ENCODE assay signal across 7 mouse cellular contexts in genomic region chr1:171037861-171038721, GRCm38 (mm10). TPM values are rescaled to one million over a fixed set of nuclear protein-coding genes. Genes with fewer than 3 reads are reported as not detected.
DNase-seq lines count a peak whose midpoint lies in the region; ATAC-seq and TF ChIP-seq lines count a peak whose summit lies in the region.

No protein-coding gene starts in this region.

- H3K4me1 ChIP-seq in embryonic facial prominence, embryonic 10.5 days, result peaks cover 22% of the 10 kb centered on the region
- H3K4me1 ChIP-seq in intestine, postnatal 0 days (replicated peaks; ENCODE audit: control insufficient read depth, insufficient read depth, low read length), result no peaks in the 10 kb centered on the region; the same call in 1 of the 2 replicates
- H3K4me1 ChIP-seq in midbrain, embryonic 11.5 days (ENCODE audit: control insufficient read depth, insufficient read depth, low read length), result peaks cover 7% of the 10 kb centered on the region; the same call in 1 of the 2 replicates

- no peaks in the 10 kb centered on the region for H3K9me3 ChIP-seq in embryonic facial prominence, embryonic 10.5 days
- H3K9me3 ChIP-seq in intestine, postnatal 0 days (ENCODE audit: control insufficient read depth), result no peaks in the 10 kb centered on the region
- no peaks in the 10 kb centered on the region for H3K9me3 ChIP-seq in midbrain, embryonic 11.5 days (ENCODE audit: control insufficient read depth, low read length)

- peak; percentile 89 for DNase-seq in adrenal gland, postnatal 10 days
- peak; percentile 91 for DNase-seq in embryonic facial prominence, embryonic 10.5 days (ENCODE audit: low spot score)
- DNase-seq in left cerebral cortex, postnatal 4 days, result peak; percentile 78
- peak; percentile 99 for DNase-seq in midbrain, embryonic 11.5 days (ENCODE audit: low spot score, missing footprints)
- peak; percentile 83 for DNase-seq in right cerebral cortex, postnatal 4 days

- no peak for TF ChIP-seq CTCF in intestine, postnatal 0 days (IDR thresholded peaks at IDR 0.05; ENCODE audit: low read depth)

- WGBS in embryonic facial prominence, embryonic 10.5 days, result under 1% methylated on average over 47 of the region's 47 CpGs
- WGBS in intestine, postnatal 0 days, result under 1% methylated on average over 47 of the region's 47 CpGs
- 1% methylated on average over 47 of the region's 47 CpGs for WGBS in midbrain, embryonic 11.5 days

- peak overlapping the region; percentile 89 for H3K4me3 ChIP-seq in embryonic facial prominence, embryonic 10.5 days
- H3K4me3 ChIP-seq in intestine, postnatal 0 days (ENCODE audit: low read depth, low read length), result peak overlapping the region; percentile 96
- peak overlapping the region; percentile 49 for H3K4me3 ChIP-seq in midbrain, embryonic 11.5 days (ENCODE audit: low read depth, low read length)

- H3K27me3 ChIP-seq in embryonic facial prominence, embryonic 10.5 days (replicated peaks; ENCODE audit: low read depth, poor library complexity, severe bottlenecking), result peaks cover 30% of the 10 kb centered on the region
- H3K27me3 ChIP-seq in intestine, postnatal 0 days (replicated peaks; ENCODE audit: control insufficient read depth, insufficient read depth, low read length), result no peaks in the 10 kb centered on the region
- H3K27me3 ChIP-seq in midbrain, embryonic 11.5 days (ENCODE audit: control insufficient read depth, insufficient read depth, low read length), result peaks cover 6% of the 10 kb centered on the region

- H3K4me2 ChIP-seq in intestine, postnatal 0 days (replicated peaks; ENCODE audit: low read depth), result peak overlapping the region; percentile 65
- H3K4me2 ChIP-seq in midbrain, embryonic 11.5 days, result peak overlapping the region; percentile 46

- peak; percentile 47 for ATAC-seq in granulocyte monocyte progenitor cell, adult 5-6 weeks (replicated peaks; ENCODE audit: poor library complexity, severe bottlenecking)
- peak; percentile 82 for ATAC-seq in intestine, postnatal 0 days
- ATAC-seq in midbrain, embryonic 11.5 days (ENCODE audit: low FRiP score), result peak; percentile 82

- H3K27ac ChIP-seq in embryonic facial prominence, embryonic 10.5 days (replicated peaks), result peak overlapping the region; percentile 80
- H3K27ac ChIP-seq in intestine, postnatal 0 days (ENCODE audit: low read depth, low read length), result peak overlapping the region; percentile 90
- H3K27ac ChIP-seq in midbrain, embryonic 11.5 days (ENCODE audit: low read depth, low read length), result 0 out of 2 replicates have a peak overlapping the region, but pooled peaks have one; percentile 7

- intact Hi-C loops in left cerebral cortex, postnatal 4 days (cut with DNase I), result no loop called here

- peak overlapping the region; percentile 74 for H3K9ac ChIP-seq in intestine, postnatal 0 days (ENCODE audit: low read depth, low read length)
- peak overlapping the region; percentile 71 for H3K9ac ChIP-seq in midbrain, embryonic 11.5 days (ENCODE audit: low read length)

- H3K36me3 ChIP-seq in embryonic facial prominence, embryonic 10.5 days (replicated peaks), result no peaks in the 10 kb centered on the region
- H3K36me3 ChIP-seq in intestine, postnatal 0 days (ENCODE audit: control insufficient read depth, insufficient read depth), result no peaks in the 10 kb centered on the region
- H3K36me3 ChIP-seq in midbrain, embryonic 11.5 days (ENCODE audit: control insufficient read depth, insufficient read depth, low read length), result no peaks in the 10 kb centered on the region

RNA-seq across cellular contexts. Expression of gene Fcgr4, which starts 19.4 kb away (rescaled TPM):
- total RNA-seq in adrenal gland, postnatal 10 days (2021), result 1 to 10 TPM in 1 of 2 experiments, under 1 TPM in 1; 0.85 to 1.2 TPM
- polyA plus RNA-seq in embryonic facial prominence, embryonic 10.5 days (2016; fragmentation: Nextera tagmentation; extraction: Ambion mirVana), result 0.31 TPM in 1 of 2 replicates, not detected in the other
- 0.58 and 2.9 TPM in 2 replicates for total RNA-seq in granulocyte monocyte progenitor cell, adult 5-6 weeks (2014; fragmentation: Nextera tagmentation)
- 3.1 and 3.5 TPM in 2 replicates for total RNA-seq in granulocyte monocyte progenitor cell, adult 5-6 weeks (2017)
- 2.7 and 3.7 TPM in 2 replicates for polyA plus RNA-seq in intestine, postnatal 0 days (2015; fragmentation: Nextera tagmentation; extraction: Ambion mirVana)
- not detected for total RNA-seq in left cerebral cortex, postnatal 4 days (2021)
- 0.18 and 0.55 TPM in 2 replicates for polyA plus RNA-seq in midbrain, embryonic 11.5 days (2014; fragmentation: Nextera tagmentation; extraction: Ambion mirVana)

RNA-seq across cellular contexts. Expression of gene Fcgr3, which starts 26.6 kb away (rescaled TPM):
- 10 to 100 TPM in 1 of 2 experiments, 1 to 10 TPM in 1; 9.8 to 10.4 TPM for total RNA-seq in adrenal gland, postnatal 10 days (2021)
- 3.8 and 5.5 TPM in 2 replicates for polyA plus RNA-seq in embryonic facial prominence, embryonic 10.5 days (2016; fragmentation: Nextera tagmentation; extraction: Ambion mirVana)
- 274 and 310 TPM in 2 replicates for total RNA-seq in granulocyte monocyte progenitor cell, adult 5-6 weeks (2014; fragmentation: Nextera tagmentation)
- total RNA-seq in granulocyte monocyte progenitor cell, adult 5-6 weeks (2017), result 498 and 520 TPM in 2 replicates
- 13.9 and 15.8 TPM in 2 replicates for polyA plus RNA-seq in intestine, postnatal 0 days (2015; fragmentation: Nextera tagmentation; extraction: Ambion mirVana)
- total RNA-seq in left cerebral cortex, postnatal 4 days (2021), result 1 to 10 TPM; 6.7 to 7.0 TPM
- polyA plus RNA-seq in midbrain, embryonic 11.5 days (2014; fragmentation: Nextera tagmentation; extraction: Ambion mirVana), result 8.5 and 8.6 TPM in 2 replicates

Comparison
In these comparisons a context has a peak if more than half of its experiments do, and no peak if none do; other contexts are left out.
1. Peak in every context shown above with its lines: DNase-seq, ATAC-seq, H3K4me3 ChIP-seq and H3K27ac ChIP-seq.
2. H3K27ac ChIP-seq: peak in every context shown above with its lines; median percentile 90 in intestine, postnatal 0 days; 80 in embryonic facial prominence, embryonic 10.5 days; 7 in midbrain, embryonic 11.5 days.
3. RNA of gene Fcgr3, which starts 26.6 kb away (total RNA-seq): 274 to 520 TPM in granulocyte monocyte progenitor cell, adult 5-6 weeks; 9.8 to 10.4 TPM in adrenal gland, postnatal 10 days and 6.7 to 7.0 TPM in left cerebral cortex, postnatal 4 days; every median in the first group is over 10 times any median in the second.